Mouse (Mus musculus): ENCODE measurements around the gene Cyp4f39. TPM values are rescaled to one million over a fixed set of nuclear protein-coding genes. Genes with fewer than 3 reads are reported as not detected.

Gene Cyp4f39
- 0.18 and 0.47 TPM in 2 replicates for total RNA-seq (2014; rRNA removed)
- polyA plus RNA-seq (2012; rRNA removed), result 0.49 and 0.67 TPM in 2 replicates

DNA sequence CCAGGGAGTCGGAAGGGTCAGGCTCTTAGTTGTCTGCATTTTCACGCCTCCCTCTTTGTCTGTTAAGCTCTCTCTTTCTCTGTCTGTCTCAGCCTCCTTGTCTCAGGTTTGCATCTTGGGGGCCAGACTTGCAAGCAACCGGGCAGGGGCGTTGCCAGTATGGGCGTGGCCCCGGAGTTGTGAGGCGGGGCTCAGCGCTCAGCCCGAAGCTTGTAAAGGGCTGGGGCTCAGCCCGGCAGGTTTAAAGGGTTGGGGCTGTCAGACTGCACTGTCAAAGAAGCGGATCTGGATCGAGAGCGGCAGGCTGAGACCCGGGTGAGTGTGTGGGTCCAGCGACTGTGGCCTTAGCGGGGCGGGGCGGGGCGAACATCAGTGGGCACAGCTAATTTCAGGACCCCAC is at the start of gene Cyp4f39:
TSS of gene Cyp4f39 (plus strand) at position 242 of the 400 bp plus-strand sequence.
- no peak within 1 kb of the TSS for H3K4me3 ChIP-seq (ENCODE audit: insufficient read depth, low read depth, low read length)
- no peaks in the 10 kb centered on the region for H3K36me3 ChIP-seq (ENCODE audit: control insufficient read depth, insufficient read depth, low read length)
- 18% methylated on average over 19 of the region's 19 CpGs for WGBS
- H3K4me1 ChIP-seq (ENCODE audit: control insufficient read depth, insufficient read depth, low read length), result no peaks in the 10 kb centered on the region
- H3K9ac ChIP-seq (ENCODE audit: low read depth, low read length), result no peak within 1 kb of the TSS
- DNase-seq (ENCODE audit: extremely low read depth, low read depth, low spot score), result no peak
- no peaks in the 10 kb centered on the region for H3K27me3 ChIP-seq (ENCODE audit: control insufficient read depth, insufficient read depth, low read length)
- no peak for TF ChIP-seq POLR2A (IDR thresholded peaks at IDR 0.05; ENCODE audit: extremely low read depth, insufficient read depth, low read length)
- TF ChIP-seq CTCF (IDR thresholded peaks at IDR 0.05; ENCODE audit: low read depth, low read length), result no peak
- H3K79me2 ChIP-seq (ENCODE audit: control insufficient read depth, insufficient read depth, low read length), result no peaks in the 10 kb centered on the region
- H3K27ac ChIP-seq (replicated peaks; ENCODE audit: insufficient read depth, low read depth, low read length), result no peak within 1 kb of the TSS

DNA sequence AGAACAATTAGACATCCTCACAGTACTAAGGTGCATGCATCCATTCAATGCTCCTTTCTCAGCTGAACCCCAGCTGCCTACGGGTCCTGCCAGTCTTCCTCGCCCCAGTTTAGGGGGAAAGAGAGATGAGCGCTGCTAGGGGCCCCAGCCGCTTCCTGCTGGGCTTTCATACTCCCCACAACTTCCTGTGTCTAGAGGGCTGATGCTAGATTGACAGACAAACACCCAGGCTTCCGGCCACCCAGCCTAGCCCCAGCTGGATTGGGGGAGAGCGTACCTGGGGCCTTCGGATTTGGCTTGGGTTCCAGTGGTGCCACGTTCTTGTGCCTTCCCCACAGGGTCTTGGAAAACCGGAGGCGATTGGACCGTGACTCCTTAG is 49.8 kb upstream of the Cyp4f39 start:
- H3K9ac ChIP-seq (ENCODE audit: low read depth, low read length), result peak overlapping the region; percentile 21; the same call in 1 of the 2 replicates
- WGBS, result 77% methylated on average over 11 of the region's 11 CpGs
- H3K4me3 ChIP-seq (ENCODE audit: insufficient read depth, low read depth, low read length), result peak overlapping the region; percentile 37
- H3K79me2 ChIP-seq (ENCODE audit: control insufficient read depth, insufficient read depth, low read length), result no peaks in the 10 kb centered on the region
- TF ChIP-seq POLR2A (IDR thresholded peaks at IDR 0.05; ENCODE audit: extremely low read depth, insufficient read depth, low read length), result no peak
- TF ChIP-seq CTCF (IDR thresholded peaks at IDR 0.05; ENCODE audit: low read depth, low read length), result no peak
- H3K27ac ChIP-seq (replicated peaks; ENCODE audit: insufficient read depth, low read depth, low read length), result no peak overlapping the region
- DNase-seq (ENCODE audit: extremely low read depth, low read depth, low spot score), result no peak
- no peaks in the 10 kb centered on the region for H3K4me1 ChIP-seq (ENCODE audit: control insufficient read depth, insufficient read depth, low read length)
- H3K27me3 ChIP-seq (ENCODE audit: control insufficient read depth, insufficient read depth, low read length), result no peaks in the 10 kb centered on the region
- no peaks in the 10 kb centered on the region for H3K36me3 ChIP-seq (ENCODE audit: control insufficient read depth, insufficient read depth, low read length)

DNA sequence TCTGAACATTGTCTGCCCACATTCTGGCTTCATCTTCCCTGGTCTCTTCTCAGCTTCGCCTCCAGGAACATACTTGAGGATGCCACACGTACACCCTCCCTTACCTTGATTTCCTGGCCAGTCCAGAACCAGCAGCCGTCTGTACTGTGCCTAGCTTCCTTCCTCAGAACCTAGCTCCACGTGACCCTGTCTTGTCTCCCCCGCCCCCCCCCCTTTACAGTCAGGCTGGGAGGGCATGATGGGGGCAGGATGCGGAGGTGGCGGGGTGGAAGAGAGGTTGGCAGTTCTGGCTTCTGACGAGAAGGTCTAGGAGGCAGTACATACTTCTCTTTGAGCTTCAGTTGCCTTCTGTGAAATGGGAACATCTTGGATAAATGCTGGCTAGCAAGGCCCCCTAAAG is 49.1 kb upstream of the Cyp4f39 start, which contains the start of gene Rasal3:
TSS of gene Rasal3 (minus strand) at position 167 of the 400 bp plus-strand sequence.
- H3K27ac ChIP-seq (replicated peaks; ENCODE audit: insufficient read depth, low read depth, low read length), result no peak within 1 kb of the TSS

DNA sequence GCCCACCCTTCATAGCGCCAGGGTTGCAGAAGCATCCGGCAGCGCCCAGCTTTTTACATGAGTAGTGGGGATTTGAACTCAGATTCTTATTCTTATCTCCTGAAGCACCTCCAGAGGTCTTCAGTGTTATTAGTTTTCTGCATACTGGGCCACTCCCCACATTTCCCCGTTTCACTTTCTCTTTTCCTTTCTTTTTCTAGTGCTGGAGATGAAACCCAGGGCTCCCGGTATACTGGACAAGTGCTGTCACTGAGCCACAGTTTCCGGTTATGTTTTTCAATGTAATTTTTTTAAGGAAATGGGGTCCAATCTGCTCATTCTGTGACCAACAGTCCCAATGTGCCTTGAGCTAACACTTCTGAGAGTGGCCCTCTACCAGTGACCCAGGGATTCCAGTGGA is 40.6 kb upstream of the Cyp4f39 start:
- no peak for DNase-seq (ENCODE audit: extremely low read depth, low read depth, low spot score)
- TF ChIP-seq POLR2A (IDR thresholded peaks at IDR 0.05; ENCODE audit: extremely low read depth, insufficient read depth, low read length), result no peak
- no peak for TF ChIP-seq CTCF (IDR thresholded peaks at IDR 0.05; ENCODE audit: low read depth, low read length)
- no peaks in the 10 kb centered on the region for H3K4me1 ChIP-seq (ENCODE audit: control insufficient read depth, insufficient read depth, low read length)
- H3K79me2 ChIP-seq (ENCODE audit: control insufficient read depth, insufficient read depth, low read length), result 0 out of 2 replicates have a peak, but pooled peaks cover 3% of the 10 kb centered on the region
- WGBS, result 87% methylated on average over 6 of the region's 6 CpGs
- no peak overlapping the region for H3K9ac ChIP-seq (ENCODE audit: low read depth, low read length)
- no peak overlapping the region for H3K4me3 ChIP-seq (ENCODE audit: insufficient read depth, low read depth, low read length)
- H3K27ac ChIP-seq (replicated peaks; ENCODE audit: insufficient read depth, low read depth, low read length), result no peak overlapping the region
- H3K27me3 ChIP-seq (ENCODE audit: control insufficient read depth, insufficient read depth, low read length), result no peaks in the 10 kb centered on the region
- H3K36me3 ChIP-seq (ENCODE audit: control insufficient read depth, insufficient read depth, low read length), result peaks cover 15% of the 10 kb centered on the region

More for the DNA sequence above, 49.1 kb upstream of the Cyp4f39 start, which contains the start of gene Rasal3:
- no peak for TF ChIP-seq POLR2A (IDR thresholded peaks at IDR 0.05; ENCODE audit: extremely low read depth, insufficient read depth, low read length)
- TF ChIP-seq CTCF (IDR thresholded peaks at IDR 0.05; ENCODE audit: low read depth, low read length), result no peak
- peak within 1 kb of the TSS; percentile 21; the same call in 1 of the 2 replicates for H3K9ac ChIP-seq (ENCODE audit: low read depth, low read length)
- no peaks in the 10 kb centered on the region for H3K79me2 ChIP-seq (ENCODE audit: control insufficient read depth, insufficient read depth, low read length)
- H3K36me3 ChIP-seq (ENCODE audit: control insufficient read depth, insufficient read depth, low read length), result no peaks in the 10 kb centered on the region
- H3K4me1 ChIP-seq (ENCODE audit: control insufficient read depth, insufficient read depth, low read length), result no peaks in the 10 kb centered on the region
- WGBS, result 82% methylated on average over 8 of the region's 8 CpGs
- H3K27me3 ChIP-seq (ENCODE audit: control insufficient read depth, insufficient read depth, low read length), result no peaks in the 10 kb centered on the region
- no peak for DNase-seq (ENCODE audit: extremely low read depth, low read depth, low spot score)
- peak within 1 kb of the TSS; percentile 37 for H3K4me3 ChIP-seq (ENCODE audit: insufficient read depth, low read depth, low read length)

DNA sequence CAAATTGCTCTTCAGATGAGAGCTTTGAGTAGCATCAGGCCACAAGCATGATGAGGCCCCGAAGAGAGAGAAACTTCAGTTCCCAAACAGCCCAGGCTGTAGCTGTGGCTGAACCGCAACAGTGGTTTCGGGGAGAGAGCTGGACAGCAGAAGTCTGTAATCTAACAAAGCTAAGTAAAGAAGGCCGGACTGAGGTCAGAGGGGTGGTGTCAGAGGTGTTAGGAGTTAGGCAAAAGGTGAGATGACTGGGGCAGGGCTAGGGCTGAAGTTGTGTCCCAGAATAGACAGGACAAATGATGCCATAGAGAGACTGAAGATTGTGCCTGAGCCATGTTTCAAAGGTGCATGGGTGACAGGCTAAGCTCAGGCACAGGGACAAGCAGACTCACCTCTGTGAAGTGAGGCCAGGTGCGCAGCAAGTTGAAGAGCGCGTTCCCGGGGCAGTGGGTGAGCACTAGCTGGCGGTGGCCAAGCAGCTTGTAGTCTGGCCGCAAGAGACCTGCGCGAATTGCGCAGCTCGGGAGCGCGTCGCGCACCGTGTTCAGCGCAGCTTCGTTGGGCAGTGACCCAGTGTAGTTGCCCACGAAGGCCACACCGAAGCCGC is 37.0 kb upstream of the Cyp4f39 start:
- WGBS, result 50% methylated on average over 24 of the region's 24 CpGs
- DNase-seq (ENCODE audit: extremely low read depth, low read depth, low spot score), result peak; percentile 41
- Histone ChIP-seq H3K79me2 (ENCODE audit: control insufficient read depth, insufficient read depth, low read length) (peaks cover 25% of the 10 kb centered on the region; the same call in 1 of the 2 replicates), H3K36me3 (ENCODE audit: control insufficient read depth, insufficient read depth, low read length) (peaks cover 18% of the 10 kb centered on the region), H3K27ac (replicated peaks; ENCODE audit: insufficient read depth, low read depth, low read length) (no peak overlapping the region), H3K4me3 (ENCODE audit: insufficient read depth, low read depth, low read length) (no peak overlapping the region), H3K4me1 (ENCODE audit: control insufficient read depth, insufficient read depth, low read length) (peaks cover 13% of the 10 kb centered on the region), H3K9ac (ENCODE audit: low read depth, low read length) (no peak overlapping the region), H3K27me3 (ENCODE audit: control insufficient read depth, insufficient read depth, low read length) (no peaks in the 10 kb centered on the region)
- TF ChIP-seq CTCF (IDR thresholded peaks at IDR 0.05; ENCODE audit: low read depth, low read length) (no peak), POLR2A (IDR thresholded peaks at IDR 0.05; ENCODE audit: extremely low read depth, insufficient read depth, low read length) (no peak)

DNA sequence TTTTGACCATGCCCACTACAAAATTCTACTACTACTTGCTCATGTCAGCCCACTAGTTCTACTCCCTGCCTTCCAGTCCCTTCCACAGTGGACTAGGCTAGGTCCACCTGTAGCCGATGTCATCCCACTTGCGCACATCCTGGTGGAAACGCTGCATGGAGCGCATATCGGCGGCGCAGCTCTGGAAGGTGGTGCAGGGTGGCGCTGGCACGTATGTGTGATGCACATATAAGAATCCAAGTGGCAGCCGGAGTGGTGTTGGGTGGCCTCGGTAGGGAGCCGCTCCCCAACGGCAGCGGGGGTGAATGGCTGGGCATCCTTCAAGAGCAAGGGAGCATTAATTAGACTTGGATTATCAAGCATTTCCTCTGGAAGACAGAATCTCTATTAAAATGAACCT is 35.8 kb upstream of the Cyp4f39 start:
- H3K27ac ChIP-seq (replicated peaks; ENCODE audit: insufficient read depth, low read depth, low read length), result no peak overlapping the region
- no peaks in the 10 kb centered on the region for H3K27me3 ChIP-seq (ENCODE audit: control insufficient read depth, insufficient read depth, low read length)
- peaks cover 15% of the 10 kb centered on the region for H3K4me1 ChIP-seq (ENCODE audit: control insufficient read depth, insufficient read depth, low read length)
- WGBS, result 97% methylated on average over 14 of the region's 14 CpGs
- no peak for DNase-seq (ENCODE audit: extremely low read depth, low read depth, low spot score)
- H3K36me3 ChIP-seq (ENCODE audit: control insufficient read depth, insufficient read depth, low read length), result peaks cover 18% of the 10 kb centered on the region
- H3K79me2 ChIP-seq (ENCODE audit: control insufficient read depth, insufficient read depth, low read length), result peaks cover 25% of the 10 kb centered on the region; the same call in 1 of the 2 replicates
- H3K9ac ChIP-seq (ENCODE audit: low read depth, low read length), result no peak overlapping the region
- no peak for TF ChIP-seq POLR2A (IDR thresholded peaks at IDR 0.05; ENCODE audit: extremely low read depth, insufficient read depth, low read length)
- TF ChIP-seq CTCF (IDR thresholded peaks at IDR 0.05; ENCODE audit: low read depth, low read length), result no peak
- H3K4me3 ChIP-seq (ENCODE audit: insufficient read depth, low read depth, low read length), result no peak overlapping the region
